Mouse (Mus musculus): ENCODE results near the gene Pigk. TPM values are rescaled to one million over a fixed set of nuclear protein-coding genes. Genes with fewer than 3 reads are reported as not detected.

Pigk gene
- total RNA-seq, 2 experiments from 2014 or later, result 20.8 to 27.7 TPM

DNA sequence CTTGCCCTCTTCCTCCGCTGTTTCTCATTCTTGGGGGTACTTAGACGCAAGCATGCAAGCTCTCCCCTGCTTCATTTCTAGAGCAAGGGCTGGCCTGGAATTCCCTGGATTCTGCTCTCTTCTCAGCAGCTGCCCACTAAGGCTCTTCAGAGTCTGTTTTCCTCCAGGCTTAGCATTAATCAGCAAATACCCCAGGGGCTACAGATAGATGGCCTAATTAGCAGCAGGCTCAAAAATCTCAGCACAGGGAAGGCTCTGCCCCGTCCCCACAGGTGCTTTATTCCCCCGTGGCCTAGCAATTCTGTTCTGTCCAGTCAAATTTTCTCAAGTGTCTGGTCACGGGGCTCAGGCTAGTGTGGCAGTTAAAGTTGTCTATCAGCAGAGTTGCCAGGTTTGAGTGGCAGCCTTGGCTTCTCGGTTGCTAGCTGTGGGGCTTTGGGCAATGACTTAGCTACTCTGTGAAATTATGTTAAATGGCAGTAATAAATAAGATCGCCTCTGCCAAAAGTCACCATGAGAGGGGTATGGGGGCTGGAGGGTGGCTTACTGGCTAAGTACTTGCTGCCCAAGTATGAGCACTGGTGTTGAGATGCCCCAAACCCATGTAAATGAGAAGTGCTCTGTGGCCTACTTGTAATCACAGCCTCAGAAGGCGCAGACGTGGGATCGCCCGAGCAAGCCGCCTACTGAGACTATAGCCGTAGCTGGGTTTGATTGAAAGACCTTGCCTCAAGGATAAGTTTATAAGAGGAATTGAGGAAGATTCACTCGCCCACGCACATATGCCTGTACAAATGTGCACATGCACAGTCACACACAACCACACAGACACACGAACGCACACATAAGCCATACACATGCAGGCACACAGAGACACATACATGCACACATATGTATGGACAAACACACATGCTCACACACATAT is 160.8 kb downstream of the Pigk start:
- DNase-seq, result no peak
- intact Hi-C loops (cut with DNase I; ENCODE audit: low total_unique reads), result no loop called here

DNA sequence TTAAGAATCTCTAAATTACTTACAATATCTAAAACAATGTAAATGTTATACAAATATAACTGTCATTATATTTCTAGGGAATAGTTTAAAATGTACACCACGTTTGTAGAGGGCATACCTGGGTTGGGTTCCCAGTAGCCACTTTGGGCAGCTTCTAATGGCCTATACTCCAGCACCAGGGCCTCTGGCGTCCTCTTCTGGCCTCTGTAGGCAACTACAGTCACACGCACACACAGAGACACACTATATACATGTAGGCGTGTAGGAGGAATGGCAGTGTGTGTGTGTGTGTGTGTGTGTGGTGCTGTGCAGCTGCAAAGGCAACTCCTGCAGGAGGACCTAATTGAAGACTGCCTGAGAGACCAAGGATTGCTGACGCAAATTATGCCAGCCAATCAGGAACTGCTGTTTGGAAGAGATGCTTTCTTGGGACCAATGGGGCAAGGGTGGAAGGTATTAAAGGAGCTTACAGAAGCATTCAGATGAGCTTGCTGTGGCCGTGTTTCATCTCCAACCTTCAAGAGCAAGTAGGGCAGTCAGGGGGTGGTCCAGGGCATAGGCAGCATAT is 161.9 kb downstream of the Pigk start:
- DNase-seq, result no peak
- intact Hi-C loops (cut with DNase I; ENCODE audit: low total_unique reads), result no loop called here

DNA sequence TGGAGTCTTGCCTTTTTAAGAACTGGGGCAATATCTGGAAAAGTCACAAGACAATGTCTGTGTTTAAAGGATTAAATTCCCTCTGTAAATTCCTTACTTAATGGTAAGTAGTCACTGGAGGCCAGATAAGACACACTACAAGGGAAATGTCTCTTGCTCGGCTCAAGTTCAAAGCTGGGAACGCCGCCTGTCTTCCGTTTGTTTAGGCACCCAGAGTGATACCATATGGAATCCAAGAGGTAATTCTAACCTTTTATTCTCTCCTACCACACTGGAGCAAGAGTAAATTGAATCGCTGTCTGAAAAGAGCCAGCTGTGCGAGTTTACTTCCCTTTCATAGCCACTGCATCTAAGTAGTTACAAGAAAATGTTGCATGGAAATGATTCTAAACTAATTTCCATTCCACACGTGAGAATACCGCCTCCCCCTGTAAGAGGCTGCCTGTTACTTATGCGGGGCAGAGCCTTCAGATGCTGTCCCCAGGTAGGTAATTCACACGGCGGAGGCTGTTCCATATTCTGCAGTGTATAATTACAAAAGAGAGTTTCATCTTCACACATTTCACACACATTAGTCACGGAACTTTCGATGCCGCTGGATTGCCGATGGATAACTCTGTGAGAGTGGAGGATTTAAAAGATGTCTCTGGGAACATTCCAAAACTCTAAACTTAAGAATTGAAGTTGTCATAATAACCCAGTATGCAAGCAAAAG is 166.4 kb downstream of the Pigk start:
- DNase-seq, result no peak
- intact Hi-C loops (cut with DNase I; ENCODE audit: low total_unique reads), result no loop called here

DNA sequence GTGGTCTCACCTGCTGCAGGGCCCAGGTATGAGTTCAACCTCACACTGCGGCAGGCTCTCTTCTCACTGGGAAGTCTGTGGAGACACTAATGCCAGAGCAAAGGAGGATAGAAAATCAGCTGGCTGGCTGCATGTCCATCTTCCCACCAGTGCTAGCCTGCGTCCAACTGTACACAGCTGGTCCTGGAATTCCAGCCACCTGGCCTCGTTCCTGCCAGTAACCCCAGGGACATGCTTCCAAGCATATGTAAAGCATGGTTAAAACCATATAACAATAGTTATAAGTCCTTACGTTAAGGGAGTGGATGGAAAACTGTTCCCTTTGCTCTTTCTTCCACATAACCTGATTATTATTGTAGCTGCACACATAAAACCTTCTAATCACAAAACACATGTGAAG is 167.8 kb downstream of the Pigk start:
- intact Hi-C loops (cut with DNase I; ENCODE audit: low total_unique reads), result no loop called here
- DNase-seq, result no peak

DNA sequence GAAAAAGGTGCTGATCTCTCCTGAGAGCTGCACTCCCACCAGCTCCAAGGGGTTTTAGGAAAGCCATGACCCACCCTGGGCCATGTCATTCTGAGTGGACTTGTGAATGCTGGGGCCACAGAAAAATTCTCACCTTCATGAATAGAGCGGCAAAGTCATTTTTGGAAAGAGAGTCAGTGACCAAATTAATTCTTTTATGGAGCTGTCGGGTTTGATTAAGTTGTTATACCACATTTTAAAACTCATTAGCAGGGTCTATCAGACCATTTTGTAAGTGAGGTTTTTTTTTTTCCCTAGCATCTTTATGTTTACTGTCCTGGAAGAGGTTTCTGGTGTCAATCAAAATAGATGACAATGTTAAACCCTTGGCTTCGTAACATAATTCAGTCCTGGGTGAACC is 169.7 kb downstream of the Pigk start:
- intact Hi-C loops (cut with DNase I; ENCODE audit: low total_unique reads), result no loop called here

DNA sequence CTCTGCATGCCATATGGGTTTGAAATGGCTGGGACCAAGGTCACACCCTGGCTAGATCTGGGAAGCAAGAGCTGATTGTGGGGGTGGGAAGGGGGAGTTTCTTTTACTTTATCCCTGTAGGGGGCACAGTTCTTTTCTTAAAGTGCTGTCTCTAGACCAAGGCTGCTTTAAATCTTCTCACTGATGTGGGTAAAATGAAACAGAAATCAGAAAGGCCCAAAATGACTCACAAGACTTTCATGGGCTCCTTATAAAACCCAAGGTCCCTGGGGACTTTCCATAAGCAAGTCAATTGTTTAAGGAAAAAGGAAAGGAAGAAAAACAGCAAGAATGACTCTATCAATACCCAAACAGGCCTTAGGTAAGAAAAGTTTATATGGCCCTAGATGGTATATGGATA is 172.8 kb downstream of the Pigk start:
- no peak for DNase-seq
- intact Hi-C loops (cut with DNase I; ENCODE audit: low total_unique reads), result no loop called here

More for the DNA sequence above, 169.7 kb downstream of the Pigk start:
- no peak for DNase-seq

DNA sequence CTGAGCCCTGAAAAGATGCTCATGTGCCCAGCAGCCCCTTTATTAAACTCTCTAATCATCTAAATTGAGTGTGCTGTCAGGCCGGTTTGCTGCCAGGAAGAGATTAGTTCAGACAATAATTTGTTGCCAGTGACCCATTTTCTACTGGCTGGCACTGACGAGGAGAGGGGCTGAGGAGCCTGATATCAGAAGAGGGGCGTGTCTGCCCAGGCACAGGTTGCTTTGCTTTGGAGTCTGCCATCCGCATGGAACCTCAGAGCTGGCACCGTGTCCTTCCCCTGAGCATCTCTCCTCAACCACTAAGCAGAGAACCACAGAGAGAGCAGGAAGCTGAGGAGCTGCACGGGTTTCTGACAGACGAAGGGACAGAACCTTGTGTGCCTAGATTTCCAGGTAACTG is 174.2 kb downstream of the Pigk start:
- no peak for DNase-seq
- intact Hi-C loops (cut with DNase I; ENCODE audit: low total_unique reads), result no loop called here

DNA sequence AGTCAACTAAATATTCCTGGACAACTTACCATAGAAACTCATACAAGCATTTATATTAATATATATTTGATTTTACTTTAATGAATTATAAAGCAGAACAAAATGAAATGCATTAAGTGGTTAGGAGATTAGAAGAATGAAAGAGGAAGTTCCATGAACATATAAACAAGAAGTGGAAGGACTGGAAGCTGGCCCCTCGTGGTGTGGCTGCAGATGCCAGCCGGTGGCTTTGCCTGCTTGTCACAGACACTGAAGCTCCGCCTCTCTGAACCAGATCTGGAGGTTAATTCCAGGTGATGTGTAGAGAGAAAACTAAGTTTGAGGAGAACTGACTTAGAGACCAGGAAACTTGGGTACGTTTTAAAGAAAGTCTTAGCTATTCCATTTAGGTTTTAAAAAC is 181.0 kb downstream of the Pigk start:
- intact Hi-C loops (cut with DNase I; ENCODE audit: low total_unique reads), result no loop called here
- DNase-seq, result no peak

DNA sequence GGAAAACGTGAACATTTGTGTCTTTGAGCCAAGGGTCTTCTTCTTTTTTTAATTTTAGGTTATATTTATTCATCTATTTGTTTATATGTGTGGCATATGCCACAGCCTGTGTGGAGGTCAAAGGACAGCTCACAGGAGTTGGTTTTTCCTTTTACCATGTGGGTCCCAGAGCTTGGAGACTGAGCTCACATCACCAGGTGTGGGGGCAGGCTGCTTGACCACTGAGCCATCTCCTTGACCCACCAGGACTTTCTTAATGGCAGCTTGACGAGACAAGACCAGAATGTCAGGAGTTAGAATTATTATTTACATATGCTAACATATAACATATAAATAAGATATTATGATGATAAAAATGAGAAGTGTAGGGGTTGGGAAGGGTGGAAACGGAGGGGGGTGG is 182.2 kb downstream of the Pigk start:
- intact Hi-C loops (cut with DNase I; ENCODE audit: low total_unique reads), result no loop called here
- no peak for DNase-seq

DNA sequence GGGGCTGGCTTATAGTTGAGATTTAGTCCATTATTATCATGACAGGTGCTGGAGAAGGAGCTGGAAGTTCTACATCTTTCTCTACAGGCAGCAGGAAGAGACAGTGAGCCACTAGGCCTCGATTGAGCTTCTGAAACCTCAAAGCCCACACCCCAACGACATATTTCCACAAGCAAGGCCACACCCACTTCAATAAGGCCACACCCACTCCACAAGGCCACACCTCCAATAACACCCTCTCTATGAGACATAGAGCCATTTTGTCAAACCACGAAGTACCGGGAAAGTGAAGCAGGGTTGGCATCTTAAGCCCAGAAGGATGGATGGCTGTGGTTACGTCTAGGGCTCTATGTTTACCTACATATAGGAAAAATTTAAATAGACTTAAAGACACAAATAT is 183.3 kb downstream of the Pigk start:
- intact Hi-C loops (cut with DNase I; ENCODE audit: low total_unique reads), result no loop called here
- no peak for DNase-seq

DNA sequence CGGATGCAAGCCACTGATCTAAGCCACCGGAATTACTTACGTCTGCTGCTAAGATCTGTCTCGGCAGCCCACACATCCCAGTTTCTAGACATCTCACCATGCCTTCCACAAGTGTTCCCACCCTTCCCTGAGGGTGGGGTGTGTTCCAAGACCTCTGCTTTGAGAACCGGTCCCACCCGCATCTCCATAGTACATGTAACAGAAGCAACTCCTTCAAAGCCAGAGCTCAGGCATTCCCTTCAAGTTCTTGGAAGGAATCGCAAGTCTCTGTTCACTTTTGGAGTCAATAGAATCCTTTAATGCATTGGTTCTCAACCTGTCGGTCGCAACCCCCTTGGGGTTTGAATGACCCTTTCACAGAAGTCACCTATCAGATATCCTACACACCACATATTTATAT is 185.0 kb downstream of the Pigk start:
- intact Hi-C loops (cut with DNase I; ENCODE audit: low total_unique reads), result no loop called here
- DNase-seq, result no peak

DNA sequence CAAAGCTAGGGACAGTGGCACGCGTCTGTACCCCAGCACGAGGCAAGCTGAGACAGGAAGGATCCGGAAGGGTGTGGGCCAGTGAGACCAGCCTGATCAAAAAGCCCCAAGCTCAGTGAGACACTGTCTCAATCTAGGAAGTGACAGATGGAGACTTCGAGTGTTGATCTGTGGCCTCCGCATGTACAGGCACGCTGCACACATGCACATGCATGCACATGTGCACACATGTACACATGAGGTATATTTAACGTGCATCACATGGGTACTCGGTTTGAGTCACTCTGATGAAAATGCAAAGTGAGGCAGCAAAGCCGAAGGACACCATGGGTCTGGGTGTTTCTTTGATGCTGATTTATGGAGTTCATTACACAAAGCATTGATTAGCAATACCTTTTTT is 191.1 kb downstream of the Pigk start:
- intact Hi-C loops (cut with DNase I; ENCODE audit: low total_unique reads), result no loop called here

DNA sequence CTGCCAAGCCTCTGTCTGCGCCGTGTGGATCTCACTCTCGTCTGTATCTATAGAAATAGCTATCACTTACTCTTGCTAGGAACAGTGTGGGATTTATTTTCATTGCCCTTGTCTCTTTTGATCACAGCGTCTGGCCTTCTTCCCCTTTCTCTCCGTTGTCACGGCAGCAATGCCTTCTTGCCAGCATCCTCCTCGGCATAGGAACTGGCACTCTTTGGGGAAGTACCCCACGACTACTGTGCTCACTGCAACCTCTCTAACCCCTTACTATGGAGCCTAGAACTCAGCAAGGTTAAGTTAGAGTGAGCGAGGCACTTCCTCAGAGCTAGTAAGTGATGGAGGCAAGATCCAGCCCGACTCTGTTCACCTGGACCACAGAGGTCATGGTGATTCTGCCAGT is 191.9 kb downstream of the Pigk start:
- no peak for DNase-seq
- intact Hi-C loops (cut with DNase I; ENCODE audit: low total_unique reads), result no loop called here

More for the DNA sequence above, 191.1 kb downstream of the Pigk start:
- no peak for DNase-seq

DNA sequence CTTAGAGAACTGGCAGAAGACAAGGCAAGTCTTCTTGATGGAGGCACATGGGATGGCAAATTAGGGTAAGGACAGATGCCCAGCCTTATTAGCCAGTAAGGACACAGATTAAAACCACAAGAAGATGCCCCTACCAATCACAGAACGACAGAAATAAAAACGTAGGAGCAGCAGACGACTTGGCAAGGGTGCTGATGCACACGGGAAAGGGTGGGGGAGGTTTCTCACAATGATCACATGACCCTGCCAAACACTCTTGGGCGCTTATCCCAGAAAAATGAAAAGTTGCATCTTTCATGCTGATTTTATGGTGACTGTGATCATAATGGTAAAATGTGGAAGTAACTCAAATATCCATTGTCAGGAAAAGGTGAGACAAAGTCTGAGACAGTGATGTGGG is 193.2 kb downstream of the Pigk start:
- DNase-seq, result no peak
- intact Hi-C loops (cut with DNase I; ENCODE audit: low total_unique reads), result no loop called here

DNA sequence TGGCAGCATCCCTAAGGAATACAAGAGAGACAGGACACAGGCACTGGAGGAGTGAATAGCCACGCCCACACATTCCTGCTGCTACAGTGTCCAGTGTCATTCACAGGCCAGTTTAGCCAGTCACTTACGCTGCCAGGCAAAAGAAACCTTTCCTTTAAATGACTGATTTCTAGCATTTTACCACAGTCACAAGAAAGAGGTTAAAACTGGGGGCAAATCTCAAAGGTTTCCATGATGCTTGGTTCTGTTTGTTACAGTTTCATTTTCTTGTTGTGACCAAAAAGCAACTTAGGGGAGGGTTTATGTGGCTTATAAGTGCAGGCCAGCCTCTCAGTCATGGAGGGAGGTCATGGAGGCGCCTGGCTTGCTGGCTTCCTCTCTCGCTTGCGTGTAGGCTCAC is 193.8 kb downstream of the Pigk start:
- DNase-seq, result no peak
- intact Hi-C loops (cut with DNase I; ENCODE audit: low total_unique reads), result no loop called here

DNA sequence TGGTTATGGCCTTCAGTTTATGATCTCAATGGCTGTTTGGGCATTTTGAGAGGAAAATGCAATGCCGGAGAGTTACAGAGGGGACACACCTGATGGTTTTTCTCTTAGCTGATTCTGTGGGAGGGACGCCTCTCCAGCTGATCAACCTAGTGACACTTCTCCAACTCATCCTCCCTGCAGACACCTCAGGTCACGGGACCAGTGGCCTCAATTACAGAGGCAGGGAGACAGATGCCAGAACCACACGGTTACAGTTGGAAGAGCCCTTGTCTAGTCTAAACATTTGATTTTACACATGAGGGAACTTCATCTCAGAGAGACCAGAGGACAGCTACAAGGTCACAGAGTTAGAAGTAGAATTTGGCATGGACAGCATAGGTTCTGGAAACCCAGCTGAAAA is 197.7 kb downstream of the Pigk start:
- no peak for DNase-seq

DNA sequence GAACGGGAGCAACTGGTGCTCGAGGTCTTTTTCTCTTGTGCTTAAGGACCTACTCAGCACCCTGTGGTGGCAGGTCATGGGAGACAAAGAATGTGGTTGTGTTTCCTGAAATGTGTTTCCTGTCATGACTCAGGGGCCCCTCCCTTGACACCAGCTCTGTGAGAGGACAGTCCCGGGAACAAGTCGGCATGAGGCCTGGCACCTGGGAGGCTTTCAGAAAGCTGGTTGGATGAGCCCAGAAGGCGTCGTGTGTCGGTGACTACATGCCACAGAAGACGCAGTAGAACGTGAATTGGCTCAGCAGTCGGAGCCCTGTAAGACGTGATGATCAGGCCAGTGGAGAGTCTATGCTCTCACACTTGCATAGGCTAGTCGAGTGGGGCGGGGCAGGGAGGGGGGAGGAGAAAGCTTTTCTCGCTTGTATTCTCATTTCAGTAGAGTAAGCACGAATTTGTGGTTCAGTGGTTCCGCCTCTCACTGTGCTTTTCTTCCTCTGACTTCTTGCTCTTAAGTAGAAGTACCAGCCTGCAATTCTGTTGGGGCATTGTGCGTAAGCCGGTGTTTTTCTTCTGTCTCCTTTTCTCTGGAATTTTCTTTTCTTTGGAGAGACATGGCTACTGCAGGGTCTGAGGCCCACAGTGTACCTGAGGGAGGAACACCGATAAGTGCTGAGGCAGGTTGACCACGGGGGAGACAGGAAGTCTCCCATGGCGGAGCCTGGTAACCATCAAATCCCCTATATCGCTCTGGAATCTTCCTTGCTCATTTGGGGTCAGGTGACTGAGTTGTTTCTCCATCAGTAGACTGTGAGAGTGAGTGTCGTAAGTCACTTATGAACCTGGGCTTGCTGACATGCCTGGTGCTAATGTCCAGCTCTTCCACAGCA is 198.6 kb downstream of the Pigk start:
- intact Hi-C loops (cut with DNase I; ENCODE audit: low total_unique reads), result no loop called here
- DNase-seq, result no peak

More for the DNA sequence above, 197.7 kb downstream of the Pigk start:
- intact Hi-C loops (cut with DNase I; ENCODE audit: low total_unique reads), result no loop called here

DNA sequence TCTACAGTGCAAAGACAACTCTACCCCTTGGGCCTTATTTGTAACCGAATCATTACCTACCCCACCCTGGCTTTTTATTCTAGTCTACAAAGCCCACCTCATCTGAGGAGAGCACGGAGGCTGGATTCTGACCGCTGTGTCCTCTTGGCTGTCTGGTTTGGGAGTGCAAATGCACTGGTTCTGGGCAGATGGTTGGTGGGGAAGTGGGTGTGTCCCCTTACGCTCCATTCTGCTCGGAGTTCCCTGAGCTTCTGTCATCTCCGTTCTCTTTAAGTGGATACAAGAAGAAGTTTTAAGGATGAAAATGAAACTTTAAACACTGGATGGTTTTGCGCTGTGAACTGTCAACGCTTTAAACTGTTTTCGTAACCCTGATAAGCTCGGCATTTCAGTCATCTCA is 199.2 kb downstream of the Pigk start:
- intact Hi-C loops (cut with DNase I; ENCODE audit: low total_unique reads), result no loop called here
- DNase-seq, result no peak

DNA sequence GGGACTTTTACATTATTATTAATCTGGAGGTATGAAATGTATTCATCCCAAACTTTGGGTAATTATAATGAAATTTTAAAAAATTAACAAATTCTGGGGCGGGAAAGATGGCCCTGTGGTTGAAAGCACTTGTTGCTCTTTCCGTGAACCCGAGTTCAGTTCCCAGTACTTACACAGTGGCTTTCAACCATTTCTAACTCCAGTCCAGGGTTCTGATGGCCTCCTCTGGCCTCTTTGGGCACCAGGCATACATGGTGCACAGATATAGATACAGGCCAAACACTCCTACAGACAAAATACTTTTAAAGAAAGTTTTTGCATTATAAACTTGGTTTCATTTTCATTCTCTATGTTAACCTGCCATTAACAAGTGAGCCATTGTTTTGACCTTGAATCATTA is 199.7 kb downstream of the Pigk start:
- DNase-seq, result no peak
- intact Hi-C loops (cut with DNase I; ENCODE audit: low total_unique reads), result no loop called here

DNA sequence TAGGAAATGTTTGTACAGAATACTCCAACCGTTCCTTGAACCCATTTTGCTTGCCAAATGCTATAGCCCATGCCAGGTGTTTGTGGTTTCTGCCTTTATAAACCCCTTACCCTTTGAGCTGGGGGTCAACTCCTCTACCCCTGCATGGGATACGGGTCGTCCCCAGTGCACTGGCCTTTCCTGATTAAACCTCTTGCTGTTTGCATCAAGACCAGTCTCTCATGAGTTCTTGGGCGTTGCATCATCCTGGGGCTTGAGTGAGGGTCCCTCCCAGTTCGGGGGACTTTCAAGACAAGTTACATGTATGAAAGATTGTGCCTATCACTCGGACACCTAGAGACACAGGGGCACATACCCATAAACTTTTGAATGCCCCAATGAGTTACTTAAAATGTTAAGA is 200.5 kb downstream of the Pigk start:
- intact Hi-C loops (cut with DNase I; ENCODE audit: low total_unique reads), result no loop called here
- DNase-seq, result no peak
